Mouse (Mus musculus) kidney, adult 8-10 months (tissue): ENCODE data around the gene 9930022D16Rik.

ENCODE experiments used
- DNase-seq, 2 experiments: peaks; one replicate each; pipeline ENCODE4 v3.0.0; 2022

9930022D16Rik gene

DNA sequence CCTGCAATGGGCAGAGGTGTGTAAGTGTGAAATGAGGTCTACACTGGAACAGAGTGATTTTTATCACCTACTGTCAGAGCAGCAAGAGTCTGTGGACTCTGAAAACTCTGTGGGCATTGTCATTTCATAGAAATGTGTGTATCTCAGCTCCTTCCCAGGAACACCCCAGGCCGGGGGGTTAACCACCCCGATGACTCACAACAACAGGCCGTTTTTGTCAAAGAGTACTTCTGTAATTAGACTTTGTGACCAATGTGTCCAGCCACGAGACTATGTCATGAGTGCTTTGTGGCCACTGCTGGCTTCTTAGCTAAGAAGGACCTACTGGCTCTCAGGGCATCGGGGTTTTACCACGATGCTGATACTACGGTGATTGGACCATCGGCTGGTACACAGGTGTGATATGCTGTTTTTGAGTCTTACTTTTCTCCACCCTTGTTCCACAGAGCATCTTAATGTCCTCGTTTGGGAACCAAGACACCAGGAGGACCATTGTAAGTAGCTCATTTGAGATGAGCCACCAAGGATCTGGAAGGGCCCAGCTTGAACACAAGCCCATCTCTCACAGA lies 3.8 kb downstream of the 9930022D16Rik start:
- DNase-seq, result no peak

DNA sequence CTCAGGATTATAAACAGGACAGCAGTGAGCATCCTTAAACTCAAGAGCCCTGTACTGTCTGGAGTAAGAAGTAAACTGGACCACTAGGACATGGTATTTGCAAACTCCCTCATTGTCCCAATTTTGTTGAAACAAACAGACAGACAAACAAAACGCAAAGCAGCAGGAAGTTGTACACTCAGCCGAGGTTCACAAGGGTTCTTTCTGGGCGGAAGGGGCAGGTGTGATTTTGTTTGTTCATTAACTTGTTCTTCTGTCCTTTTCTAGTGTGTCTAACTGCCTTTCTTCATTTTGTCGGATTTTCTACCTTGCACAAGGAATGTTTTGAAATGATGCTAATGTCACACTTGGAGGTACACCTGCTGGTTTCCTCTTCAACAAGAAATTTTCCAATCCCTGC lies 5.7 kb downstream of the 9930022D16Rik start:
- DNase-seq, result no peak

DNA sequence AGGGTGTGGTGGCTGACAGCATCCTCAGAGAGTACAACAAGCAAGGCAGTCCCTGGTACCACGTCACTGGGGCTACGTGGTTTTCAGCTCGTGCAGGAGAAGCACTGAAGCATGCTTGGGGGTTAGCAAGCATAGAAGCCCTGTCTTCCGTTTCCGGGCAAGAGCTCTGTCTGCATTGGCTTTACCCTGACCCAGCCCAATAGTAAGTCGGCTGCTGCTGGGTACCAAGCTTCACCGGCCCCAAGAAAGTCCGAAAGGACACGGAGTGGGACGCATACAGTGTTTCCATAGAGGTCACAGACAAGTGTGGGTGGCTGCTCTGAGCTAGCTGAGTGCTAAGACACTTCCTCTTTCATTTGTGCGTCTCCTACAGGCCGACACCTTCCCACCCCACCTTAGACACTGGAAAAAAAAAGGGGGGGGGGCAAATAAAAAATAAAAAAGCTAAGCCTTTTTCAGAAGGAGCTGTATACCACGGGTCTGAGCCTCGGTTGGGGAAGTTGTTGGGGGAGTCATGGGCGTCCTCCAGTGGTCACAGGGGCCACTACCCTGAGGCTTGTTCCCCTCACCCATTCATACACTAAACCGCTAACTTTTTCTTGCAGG lies 6.3 kb downstream of the 9930022D16Rik start:
- DNase-seq, result no peak

DNA sequence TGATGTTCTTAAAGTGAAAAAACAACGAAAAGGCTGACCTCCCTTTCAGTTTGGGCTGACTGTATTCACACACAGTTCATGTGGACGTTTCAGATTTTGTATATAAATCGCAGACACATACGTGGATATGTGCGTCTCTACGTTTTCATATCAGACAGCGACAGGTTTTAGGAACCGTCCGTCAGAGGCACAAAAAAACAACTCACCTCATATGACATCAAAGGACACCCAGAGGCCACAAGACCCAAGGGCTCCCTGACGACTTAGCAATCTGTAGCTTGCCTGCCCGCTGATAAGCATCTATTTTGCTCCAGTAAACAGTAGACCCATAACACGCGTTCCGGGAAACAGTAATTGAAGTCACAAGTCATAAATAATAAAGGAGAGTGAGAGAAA lies 6.8 kb downstream of the 9930022D16Rik start:
- no peak for DNase-seq

DNA sequence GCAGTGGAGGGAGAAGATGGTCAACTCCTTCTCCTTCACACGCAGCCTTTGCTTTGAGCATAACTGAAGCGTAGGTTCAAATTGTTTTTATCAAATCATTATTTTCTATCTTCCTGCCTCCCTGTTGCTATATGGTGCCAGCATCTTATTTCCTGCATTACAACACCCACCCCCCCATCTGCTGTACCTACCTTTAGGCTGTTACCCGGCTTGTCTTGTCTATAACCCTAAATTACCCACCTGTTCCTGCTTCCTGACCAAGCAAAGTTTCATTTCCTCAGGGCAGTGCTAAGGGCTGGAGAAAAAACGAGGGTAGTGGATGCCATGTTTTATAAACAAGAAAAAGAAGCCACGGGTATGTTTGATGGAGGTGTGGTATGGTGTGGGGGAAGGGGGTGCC lies 7.5 kb downstream of the 9930022D16Rik start:
- no peak for DNase-seq

DNA sequence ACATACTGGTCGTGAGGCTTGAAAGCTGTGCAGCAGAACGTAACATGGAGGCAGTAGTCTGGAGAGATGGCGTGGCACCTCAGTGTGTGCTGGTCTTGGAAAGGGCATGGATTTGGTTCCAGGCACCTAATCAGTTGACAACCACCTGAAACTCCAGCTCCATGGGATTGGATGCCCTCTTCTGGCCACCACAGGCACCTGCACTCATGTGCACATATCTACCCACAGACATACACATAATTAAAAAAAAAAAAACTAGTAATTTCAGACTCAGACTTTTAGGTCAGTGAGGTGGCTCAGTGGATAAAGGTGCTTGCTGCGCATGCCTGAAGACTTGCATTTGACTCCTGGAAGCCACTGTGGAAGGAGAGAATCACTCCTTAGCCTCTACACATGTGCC lies 8.5 kb downstream of the 9930022D16Rik start:
- DNase-seq, result no peak

DNA sequence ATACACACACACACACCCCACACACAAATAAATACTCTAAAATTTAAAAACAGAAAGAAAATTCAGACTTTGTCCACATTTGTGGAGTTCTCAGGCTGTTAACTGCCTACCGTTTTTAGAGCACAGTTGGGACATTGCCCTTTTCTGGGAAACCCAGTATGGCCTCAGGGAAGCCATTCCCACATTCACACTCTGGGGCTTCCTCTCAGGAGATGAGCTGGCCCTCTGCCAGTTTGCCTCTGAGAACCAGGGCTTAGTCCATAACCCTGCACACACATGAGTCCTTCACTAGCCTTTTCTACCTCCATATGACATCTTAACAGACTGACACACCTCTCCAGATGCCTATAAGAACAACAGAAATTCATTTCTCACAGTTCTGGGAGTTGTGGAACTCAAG lies 9.6 kb downstream of the 9930022D16Rik start:
- no peak for DNase-seq

DNA sequence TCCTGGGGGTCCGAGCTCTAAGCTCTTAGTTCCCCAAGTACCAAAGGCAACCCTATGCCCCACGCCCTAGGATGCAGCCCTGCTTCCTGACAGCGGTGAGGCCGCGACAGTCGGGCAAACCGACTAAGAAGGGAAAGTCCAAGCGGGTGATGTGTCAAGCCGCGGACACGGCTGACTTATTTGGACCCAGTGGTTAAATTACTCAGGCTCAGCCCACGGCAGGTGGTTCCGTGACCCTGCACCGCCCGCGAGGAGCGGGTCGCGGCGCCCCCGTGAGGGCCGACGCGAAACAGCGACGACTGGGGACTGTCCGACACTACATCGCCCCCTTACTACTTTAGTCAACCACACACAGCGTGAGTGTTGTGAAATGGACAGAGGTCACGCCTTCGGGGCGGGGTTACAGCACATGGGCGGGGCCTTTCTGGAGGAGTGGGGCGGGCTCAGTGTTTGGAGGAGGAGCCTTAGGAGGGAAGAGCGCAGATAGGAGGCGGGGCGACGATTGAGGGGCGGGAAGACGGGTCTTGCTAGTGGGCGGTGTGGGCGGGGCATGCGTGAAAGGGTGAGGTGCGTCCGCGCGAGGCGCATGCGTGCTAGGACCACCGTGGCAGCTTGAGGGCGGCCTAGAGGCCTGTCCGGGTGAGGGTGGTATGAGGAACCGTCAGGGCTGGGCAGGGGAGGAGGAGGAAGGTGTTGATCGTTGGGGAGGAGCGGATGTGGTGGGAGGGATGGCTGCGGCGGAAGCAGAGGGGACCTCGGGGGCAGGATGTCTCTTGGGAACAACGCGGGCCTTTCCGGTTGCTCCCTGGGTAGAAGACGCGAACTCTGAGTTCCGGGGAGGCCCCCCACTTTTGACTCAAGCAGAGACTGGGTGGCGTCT lies 11.9 kb downstream of the 9930022D16Rik start, which contains the start of gene Amz2:
Gene Amz2 (plus strand): TSS at position 555 of the 880 bp plus-strand sequence.
- peak; percentile 99 to 100 for DNase-seq

DNA sequence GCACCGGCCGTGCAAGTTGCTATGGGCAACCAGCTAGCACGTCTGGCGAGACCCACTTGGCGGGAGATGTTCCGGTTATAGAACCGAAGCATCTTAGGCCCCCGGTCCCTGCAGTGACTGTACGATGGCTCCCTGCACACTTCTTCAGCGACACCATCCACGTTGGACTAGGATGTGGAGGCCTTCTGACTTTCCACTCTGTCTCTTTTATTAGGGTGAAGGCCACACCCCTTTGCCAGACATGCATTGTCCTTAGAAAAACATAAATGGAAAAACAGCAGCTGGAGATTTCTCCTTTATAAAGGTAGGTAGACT lies 12.5 kb downstream of the 9930022D16Rik start:
- no peak for DNase-seq

DNA sequence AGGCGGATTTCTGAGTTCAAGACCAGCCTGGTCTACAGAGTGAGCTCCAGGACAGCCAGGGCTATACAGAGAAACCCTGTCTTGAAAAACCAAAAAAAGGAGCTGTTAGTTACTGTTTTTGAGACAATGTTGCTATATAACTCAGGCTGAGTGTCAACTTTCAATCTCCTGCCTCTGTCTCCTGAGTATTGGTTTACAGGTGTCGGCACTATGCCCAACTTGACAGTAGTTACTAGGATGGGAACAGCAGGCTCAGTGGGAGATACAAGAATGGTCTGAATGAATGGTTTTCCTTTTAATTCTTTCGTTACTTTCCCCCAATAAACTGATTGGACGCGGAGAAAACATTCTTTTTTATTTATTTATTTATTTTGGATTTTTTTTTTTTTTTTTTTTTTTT lies 13.6 kb downstream of the 9930022D16Rik start:
- no peak for DNase-seq

DNA sequence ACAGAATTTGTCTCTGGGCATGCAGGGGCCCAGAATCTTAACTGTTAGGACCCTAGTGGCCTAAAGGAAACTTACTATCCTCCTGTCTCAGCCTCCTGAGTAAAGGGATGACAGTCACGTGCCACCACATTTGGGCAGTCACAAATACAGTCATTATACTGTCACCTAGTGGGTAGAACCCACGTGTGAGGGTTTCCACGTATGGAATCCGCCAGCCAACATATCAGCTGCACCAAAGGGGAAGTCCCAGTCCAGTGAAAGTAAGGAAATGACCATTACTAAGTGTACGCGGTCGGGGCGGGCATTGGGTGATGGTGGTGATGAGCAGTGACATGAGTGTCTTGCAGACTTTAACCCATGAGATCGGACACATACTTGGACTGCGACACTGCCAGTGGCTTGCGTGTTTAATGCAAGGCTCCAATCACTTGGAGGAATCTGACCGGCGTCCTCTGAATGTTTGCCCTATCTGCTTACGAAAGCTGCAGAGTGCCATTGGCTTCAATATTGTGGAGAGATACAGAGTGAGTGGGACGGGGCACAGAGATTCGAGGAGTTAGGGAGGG lies 20.6 kb downstream of the 9930022D16Rik start:
- no peak for DNase-seq

DNA sequence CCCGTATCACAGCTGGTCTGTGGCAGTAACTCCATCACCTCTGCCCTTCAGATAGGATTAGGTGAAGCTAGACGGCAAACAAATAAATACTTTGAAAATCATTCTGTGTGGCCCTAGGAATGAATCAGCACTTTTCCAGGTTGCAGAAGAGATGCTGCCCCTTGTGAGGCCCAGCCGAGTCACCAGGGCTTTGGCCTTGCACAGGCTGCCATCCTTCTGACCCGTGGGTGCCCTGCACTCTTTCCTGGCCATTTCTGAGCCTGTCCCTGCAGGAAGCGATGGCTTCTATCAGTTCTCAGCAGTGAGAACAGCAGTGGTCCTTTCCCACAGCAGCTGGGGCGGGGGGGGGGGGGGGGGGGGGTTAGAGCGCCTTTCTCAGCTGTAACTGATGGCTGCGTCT lies 23.2 kb downstream of the 9930022D16Rik start:
- DNase-seq, result no peak

DNA sequence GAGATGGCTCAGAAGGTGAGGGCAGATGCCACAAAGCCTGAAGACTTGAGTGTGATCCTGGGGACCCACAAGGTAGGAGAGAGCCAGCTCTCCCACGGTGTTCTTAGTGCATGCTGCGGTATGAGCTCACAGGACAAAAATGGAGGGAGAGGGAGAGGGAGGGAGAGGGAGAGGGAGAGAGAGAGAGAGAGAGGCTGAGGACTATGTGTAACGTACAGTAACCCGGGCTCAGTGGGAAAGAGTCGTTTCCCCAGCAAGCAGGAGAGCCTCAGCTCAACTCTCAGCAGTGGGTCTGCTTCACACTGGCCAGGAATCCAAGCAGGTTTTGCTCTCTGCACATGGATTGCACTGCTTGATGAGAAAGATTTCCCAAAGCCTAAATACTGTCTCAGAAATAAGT lies 25.5 kb downstream of the 9930022D16Rik start:
- DNase-seq, result no peak

DNA sequence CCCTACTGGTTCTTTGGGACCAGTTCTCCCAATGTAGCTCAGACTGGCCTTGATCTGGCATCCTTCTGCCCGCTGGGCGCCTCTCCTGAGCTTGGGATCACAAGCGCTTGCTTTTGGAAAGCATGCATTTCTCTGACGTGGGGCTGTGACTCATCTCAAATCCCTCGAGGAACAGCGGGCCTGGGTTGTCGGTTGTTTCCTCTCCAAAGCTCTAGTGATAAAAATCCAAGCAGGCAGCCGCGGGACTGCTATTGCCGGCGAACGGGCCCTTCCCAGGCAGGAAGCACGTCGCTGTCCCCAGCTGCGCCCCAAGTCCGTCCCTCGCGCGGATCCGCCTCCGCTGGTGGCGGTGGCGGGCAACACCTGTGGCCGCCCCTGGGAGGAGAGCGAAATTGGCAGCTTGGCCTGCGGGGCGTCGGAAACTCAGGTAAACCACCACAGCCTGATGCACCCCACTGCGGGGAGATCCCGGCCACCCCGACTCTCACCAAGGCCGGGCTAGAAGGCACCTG lies 26.2 kb downstream of the 9930022D16Rik start:
- peak; percentile 70 to 76 for DNase-seq

DNA sequence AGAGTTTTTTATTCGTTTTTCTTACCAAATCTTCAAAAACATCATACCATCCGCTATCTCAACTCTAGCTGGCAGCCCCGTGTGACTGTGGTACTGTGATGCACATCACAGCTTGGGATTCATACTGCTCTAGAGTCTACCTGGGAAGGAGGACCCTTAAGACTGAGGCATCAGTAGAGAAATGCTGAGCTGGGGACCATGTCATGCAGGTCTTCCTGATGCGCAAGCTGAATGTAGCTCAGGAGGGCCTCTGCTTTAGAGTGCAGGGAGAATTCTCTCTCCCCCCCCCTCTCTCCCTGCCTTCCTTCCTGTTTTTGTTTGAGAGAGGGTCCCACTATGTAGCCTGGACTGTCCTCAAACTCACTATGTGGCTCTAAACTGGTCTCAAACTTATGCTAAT lies 26.9 kb downstream of the 9930022D16Rik start:
- no peak for DNase-seq

DNA sequence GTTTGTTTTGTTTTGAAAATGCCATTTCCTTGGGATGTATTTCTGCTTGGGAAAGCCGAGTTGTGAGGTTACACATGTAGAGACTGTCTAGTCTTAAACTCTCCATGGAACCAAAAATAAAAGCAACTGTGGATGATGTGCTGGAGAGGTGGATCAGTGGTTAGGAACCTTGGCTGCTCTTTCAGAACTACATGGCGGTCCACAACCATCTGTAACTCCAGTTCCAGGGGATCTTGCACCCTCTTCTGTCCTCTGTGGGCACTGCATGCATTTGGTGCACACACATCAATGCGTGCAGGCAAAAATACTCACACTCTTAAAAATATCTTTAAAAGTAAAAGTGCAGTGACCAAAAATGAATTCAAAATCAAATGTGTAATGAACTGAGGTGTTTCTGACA lies 27.4 kb downstream of the 9930022D16Rik start:
- DNase-seq, result peak; percentile 24 to 58

DNA sequence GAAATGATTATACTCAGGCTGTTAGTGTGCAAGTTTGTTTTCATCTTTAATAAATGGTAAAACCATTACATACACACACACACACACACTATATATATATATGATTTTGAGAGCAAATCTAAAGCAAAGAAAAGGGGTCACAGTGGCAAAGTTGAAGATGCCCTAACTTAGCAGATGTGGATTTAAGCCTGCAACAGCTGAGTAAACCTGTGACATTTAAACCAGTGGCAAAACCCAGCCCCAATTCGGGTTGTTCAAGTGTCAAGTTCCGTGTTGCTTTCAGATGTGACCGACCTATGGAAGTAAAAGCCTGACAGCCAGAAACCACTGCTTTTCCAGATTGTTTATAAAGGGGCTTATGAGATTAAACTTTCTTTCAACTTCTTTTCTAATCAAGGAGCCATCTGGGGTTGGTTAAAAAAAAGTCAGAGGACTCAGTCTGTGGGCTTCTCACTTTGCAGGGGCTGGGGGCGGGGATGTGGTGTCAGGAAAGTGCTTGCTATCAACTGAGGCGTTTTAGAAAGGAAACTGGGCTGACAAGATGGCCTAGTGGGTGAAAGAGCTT lies 28.5 kb downstream of the 9930022D16Rik start:
- no peak for DNase-seq

DNA sequence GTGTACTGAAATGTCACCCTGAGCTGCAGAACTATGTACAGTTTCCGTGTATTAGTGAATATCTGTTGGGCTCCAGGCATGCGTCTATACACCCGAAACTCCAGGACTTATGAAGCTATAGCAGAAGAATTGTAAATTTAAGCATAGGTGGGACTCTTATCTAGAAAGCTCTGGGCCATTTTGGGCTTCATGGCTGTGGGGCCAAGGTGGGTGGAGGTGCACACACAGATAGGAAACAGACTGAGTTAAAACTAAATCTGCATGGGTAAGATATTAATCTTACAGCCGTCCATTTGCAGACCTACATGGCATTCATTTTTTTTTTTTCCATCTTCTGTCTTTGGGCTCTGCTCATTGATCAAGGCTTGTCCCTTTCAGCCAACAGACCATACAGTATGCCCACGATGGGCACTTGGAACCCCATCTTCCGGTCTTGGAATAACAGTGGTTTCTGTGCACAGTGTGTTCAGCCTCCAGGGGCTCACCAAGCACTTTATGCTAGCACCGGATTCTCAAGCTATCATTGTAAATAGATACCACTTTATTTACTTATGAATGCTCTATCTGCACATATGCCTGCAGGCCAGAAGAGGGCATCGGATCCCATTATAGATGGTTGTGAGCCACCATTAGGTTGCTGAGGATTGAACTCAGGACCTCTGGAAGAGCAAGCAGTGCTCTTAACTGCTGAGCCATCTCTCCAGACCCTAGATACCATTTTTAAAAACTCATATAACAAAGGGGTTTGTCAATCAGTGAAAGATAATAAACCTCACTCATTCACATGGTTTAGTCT lies 29.9 kb downstream of the 9930022D16Rik start:
- no peak for DNase-seq

DNA sequence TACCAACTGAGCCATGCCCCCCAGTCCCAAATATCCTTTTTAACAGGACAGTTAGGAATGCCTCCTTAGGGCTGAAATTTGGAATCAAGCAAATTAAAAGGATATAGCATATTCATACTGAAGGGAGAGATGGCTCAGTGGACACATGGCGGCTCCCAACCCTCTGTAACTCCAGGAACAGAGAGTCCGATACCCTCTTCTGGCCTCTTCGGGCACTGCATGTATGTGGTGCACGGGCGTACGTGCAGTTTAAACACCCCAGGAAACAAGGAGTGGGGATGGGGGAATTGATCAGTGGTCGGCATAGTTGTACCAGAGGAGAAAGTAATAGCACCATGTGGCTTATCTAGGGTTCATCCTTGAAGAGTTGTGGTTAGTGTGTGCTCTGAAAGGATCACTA lies 30.9 kb downstream of the 9930022D16Rik start:
- peak in 1 of 2 experiments; percentile 19 for DNase-seq

DNA sequence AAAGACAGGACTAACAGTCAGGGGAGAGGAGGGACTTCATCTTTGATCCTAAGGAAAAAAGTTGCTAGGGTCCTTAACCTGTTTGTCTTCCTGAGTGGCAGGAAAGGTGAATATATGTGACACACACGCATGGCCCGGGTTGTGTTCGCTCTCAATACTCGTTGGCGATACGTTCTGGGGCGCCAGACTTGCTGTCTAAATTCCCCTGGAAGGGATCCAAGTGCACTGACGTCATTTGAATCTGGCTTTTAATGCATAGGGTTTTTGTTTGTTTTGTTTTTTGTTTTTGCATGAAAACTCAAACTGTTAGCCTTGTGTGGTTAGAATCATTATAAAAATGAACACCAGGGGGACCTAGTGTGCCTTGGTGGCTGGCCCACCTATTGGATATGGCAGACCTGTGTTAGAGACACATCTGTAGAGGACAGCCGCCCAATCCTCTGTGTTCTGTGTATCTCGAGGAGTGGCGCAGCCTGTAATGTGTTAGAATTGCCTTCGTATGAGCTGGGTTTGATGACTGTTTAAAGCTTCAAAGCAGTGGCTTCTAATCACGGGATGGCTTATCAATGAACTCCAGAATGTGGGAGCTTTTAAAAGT lies 31.8 kb downstream of the 9930022D16Rik start:
- DNase-seq, result peak in 1 of 2 experiments; percentile 31

DNA sequence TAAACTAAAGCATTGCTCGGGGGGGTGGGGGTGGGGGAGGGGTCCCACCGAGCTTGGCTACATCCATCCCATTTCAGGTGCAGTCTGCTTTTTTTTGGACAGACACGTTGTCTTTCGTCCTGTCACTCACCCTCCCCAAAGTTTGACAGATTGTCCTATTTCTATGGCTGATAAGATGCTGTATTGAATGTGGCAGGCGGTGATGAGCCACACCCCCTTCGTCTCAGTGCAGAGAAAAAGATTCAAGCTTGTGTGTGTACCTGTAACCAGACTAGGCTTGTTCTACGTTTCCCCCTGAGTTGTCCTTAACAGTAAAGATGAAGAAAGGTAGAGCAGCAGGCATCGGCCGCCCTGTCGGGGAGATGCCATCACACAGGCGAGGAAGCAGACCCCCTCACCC lies 37.5 kb downstream of the 9930022D16Rik start:
- no peak for DNase-seq

DNA sequence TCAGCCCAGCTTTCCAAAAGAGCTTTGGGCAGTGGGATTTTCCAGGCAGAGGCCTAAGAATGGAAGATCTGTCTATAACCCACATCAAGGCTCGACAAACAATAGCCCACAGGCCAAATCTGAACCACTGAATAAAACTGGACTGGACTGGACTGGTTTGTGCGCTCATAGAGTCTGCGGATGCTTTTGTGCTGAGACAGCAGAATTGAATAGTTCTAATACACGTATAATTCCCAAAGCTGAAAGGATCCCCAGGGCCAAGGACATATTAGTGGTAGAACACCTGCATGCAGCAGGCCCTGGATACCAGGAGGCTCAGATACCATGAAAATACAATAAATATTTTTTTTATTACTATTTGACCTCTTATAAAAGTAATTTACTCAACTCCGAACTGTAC lies 42.5 kb downstream of the 9930022D16Rik start:
- DNase-seq, result no peak
